Mouse (Mus musculus): ENCODE results near the gene Nucb1.

DNA sequence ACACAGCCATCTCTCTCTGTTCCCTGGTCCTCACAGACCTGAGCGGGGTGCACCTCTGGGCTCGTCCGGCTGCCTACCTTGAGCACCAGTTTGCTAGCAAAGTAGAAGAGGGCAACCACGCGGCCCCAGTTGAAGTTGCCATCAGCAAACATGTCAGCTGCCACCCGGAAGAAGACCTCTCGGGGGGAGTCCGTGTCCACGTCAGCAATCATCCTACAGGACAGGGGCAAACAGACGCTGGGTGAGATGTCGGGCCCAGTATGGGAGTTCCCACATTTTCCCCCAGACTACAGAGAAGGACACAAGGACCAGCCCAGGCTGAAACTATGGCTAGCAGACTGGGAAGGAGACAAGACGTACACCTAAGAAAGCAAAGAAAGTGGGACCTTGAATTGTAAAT is 45.1 kb downstream of the Nucb1 start:
- TF ChIP-seq CTCF (IDR thresholded peaks at IDR 0.05; ENCODE audit: low read depth, low read length): no peak
- TF ChIP-seq POLR2A (IDR thresholded peaks at IDR 0.05; ENCODE audit: borderline replicate concordance, low read depth, low read length): no peak

All from bone marrow macrophage, adult 2 months (primary cell).